Mouse (Mus musculus) 3134 (cell line): Measurements from ENCODE around the gene Galnt14.

Experiments
- DNase-seq: peaks from one replicate; pipeline ENCODE4 v3.0.0-alpha.2; 2011; ENCODE audit warnings: low spot score; ENCODE audit not compliant: insufficient read length; ENCODE audit errors: extremely low read depth

The Galnt14 gene

GRCm38 (mm10) chr17:73574186-73574585 lies 136.1 kb downstream of the Galnt14 start:
- DNase-seq = no peak

- DNase-seq = no peak
These were observed 137.4 kb downstream of the Galnt14 start for GRCm38 (mm10) chr17:73572881-73573280.

- no peak for DNase-seq
These were observed 137.8 kb downstream of the Galnt14 start for GRCm38 (mm10) chr17:73572440-73572839.

GRCm38 (mm10) chr17:73571961-73572360 lies 138.3 kb downstream of the Galnt14 start:
- DNase-seq = no peak

GRCm38 (mm10) chr17:73568204-73568603 lies 142.0 kb downstream of the Galnt14 start:
- DNase-seq = no peak

- no peak for DNase-seq
These were observed 149.1 kb downstream of the Galnt14 start for GRCm38 (mm10) chr17:73561149-73561548.

- no peak for DNase-seq
These were observed 150.0 kb downstream of the Galnt14 start for GRCm38 (mm10) chr17:73560208-73560784.

GRCm38 (mm10) chr17:73559498-73559897 lies 150.8 kb downstream of the Galnt14 start:
- DNase-seq = no peak

- DNase-seq = no peak
These were observed 153.2 kb downstream of the Galnt14 start for GRCm38 (mm10) chr17:73557101-73557500.

- no peak for DNase-seq
These were observed 153.8 kb downstream of the Galnt14 start for GRCm38 (mm10) chr17:73556436-73556835.

- DNase-seq = no peak
These were observed 155.6 kb downstream of the Galnt14 start for GRCm38 (mm10) chr17:73554668-73555067.

- no peak for DNase-seq
These were observed 161.3 kb downstream of the Galnt14 start for GRCm38 (mm10) chr17:73548783-73549566.

- no peak for DNase-seq
These were observed 162.1 kb downstream of the Galnt14 start for GRCm38 (mm10) chr17:73548119-73548518.

- no peak for DNase-seq
These were observed 162.8 kb downstream of the Galnt14 start for GRCm38 (mm10) chr17:73547483-73547882.

GRCm38 (mm10) chr17:73541911-73542310 lies 168.3 kb downstream of the Galnt14 start:
- DNase-seq = peak; percentile 4

GRCm38 (mm10) chr17:73541233-73541570 lies 169.1 kb downstream of the Galnt14 start:
- DNase-seq = no peak

- DNase-seq = no peak
These were observed 169.6 kb downstream of the Galnt14 start for GRCm38 (mm10) chr17:73540409-73541232.

- no peak for DNase-seq
These were observed 178.4 kb downstream of the Galnt14 start for GRCm38 (mm10) chr17:73531896-73532295.

GRCm38 (mm10) chr17:73522169-73522568 lies 188.1 kb downstream of the Galnt14 start:
- no peak for DNase-seq

GRCm38 (mm10) chr17:73519350-73519749 lies 190.9 kb downstream of the Galnt14 start:
- DNase-seq = no peak

GRCm38 (mm10) chr17:73518359-73518758 lies 191.9 kb downstream of the Galnt14 start:
- DNase-seq = no peak
